Mouse (Mus musculus) Patski (cell line): ENCODE measurements around the gene Xpo4. TPM values are rescaled to one million over a fixed set of nuclear protein-coding genes. Genes with fewer than 3 reads are reported as not detected.
"Not testable (repeated sequence)": the region's sequence is repeated elsewhere in the genome, so short reads cannot be mapped to it uniquely, and the experiment has no call there.

ENCODE experiments used
- ATAC-seq: fragments of 100-300 bp; one replicate; pipeline ENCODE4 v1.8.0; 2021
- CTCF ChIA-PET: fragments of 350-600 bp; sonication (Branson Sonifier 250); formaldehyde crosslinking; loops from one replicate; lab custom pipeline; 2022; ENCODE audit warnings: inconsistent platforms; lab: Charles Lee
- POLR2A ChIA-PET: fragments of 350-600 bp; sonication (Branson Sonifier 250); formaldehyde crosslinking; loops from one replicate; lab custom pipeline; 2022; ENCODE audit warnings: antibody characterized with exemption, inconsistent platforms; lab: Charles Lee
- DNase-seq: peaks from one replicate; pipeline ENCODE4 v3.0.0-alpha.2; 2011; ENCODE audit warnings: low read depth, low spot score
- H3K27me3 ChIP-seq: fragments of 371-371 bp; one replicate; pipeline ENCODE4 v1.5.1; 2021
- CTCF ChIP-seq: fragments of 100-300 bp; IDR thresholded peaks from one replicate; pipeline ENCODE4 v1.5.1; 2021
- in situ Hi-C: fragments of 300-500 bp; cut with MboI; formaldehyde crosslinking; loops from 3 replicates; pipeline ENCODE4 v1.11.1; 2018; ENCODE audit warnings: low pct_unique_long_range_greater_than_20kb, mixed read lengths
- polyA plus RNA-seq: library from polyadenylated mRNA; unstranded; gene quantifications from one replicate; pipeline ENCODE4 v1.2.3, GENCODE M21; 2021

Xpo4 gene
- polyA plus RNA-seq, 1 experiment from 2014 or later = 11.9 TPM

DNA sequence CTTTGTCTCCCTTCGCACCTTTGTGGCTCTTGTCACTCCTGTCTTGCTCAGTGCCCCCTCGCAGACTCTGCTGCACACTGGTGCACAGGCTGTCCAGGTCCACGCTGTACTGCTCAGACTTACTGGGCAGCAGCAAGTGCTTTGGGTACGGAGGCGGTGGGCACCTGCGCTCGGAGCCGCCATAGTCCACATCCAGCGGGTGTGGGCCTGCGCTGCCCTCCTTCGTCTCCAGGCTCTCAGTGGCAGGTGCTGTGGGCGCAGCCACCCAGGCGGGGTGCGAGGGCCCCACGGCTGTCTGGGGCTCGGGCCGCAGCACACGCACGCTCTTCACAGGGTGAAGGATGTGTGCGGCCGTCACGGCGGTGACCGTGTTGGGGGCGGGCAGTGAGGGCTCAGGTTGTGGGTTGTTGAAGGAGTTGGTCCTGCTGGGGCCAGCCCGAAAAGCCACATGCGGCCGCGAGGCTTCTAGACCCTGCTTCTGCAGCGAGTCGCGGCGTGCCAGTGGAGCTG is 34.3 kb upstream of the Xpo4 start:
- no peaks in the 10 kb centered on the region for H3K27me3 ChIP-seq
- in situ Hi-C loops = loop anchor here (25.0 kb wide), 1 partner anchor 1413 kb away; no protein-coding TSS in a partner anchor
- ATAC-seq = no peak
- ChIA-PET POLR2A (interaction anchor here (0.5 to 1.1 kb wide), 2 partner anchors 11 to 12 kb away, joined by 4 read pairs; no protein-coding TSS in a partner anchor), CTCF (no interaction called here)
- DNase-seq = no peak
- TF ChIP-seq CTCF = no peak

DNA sequence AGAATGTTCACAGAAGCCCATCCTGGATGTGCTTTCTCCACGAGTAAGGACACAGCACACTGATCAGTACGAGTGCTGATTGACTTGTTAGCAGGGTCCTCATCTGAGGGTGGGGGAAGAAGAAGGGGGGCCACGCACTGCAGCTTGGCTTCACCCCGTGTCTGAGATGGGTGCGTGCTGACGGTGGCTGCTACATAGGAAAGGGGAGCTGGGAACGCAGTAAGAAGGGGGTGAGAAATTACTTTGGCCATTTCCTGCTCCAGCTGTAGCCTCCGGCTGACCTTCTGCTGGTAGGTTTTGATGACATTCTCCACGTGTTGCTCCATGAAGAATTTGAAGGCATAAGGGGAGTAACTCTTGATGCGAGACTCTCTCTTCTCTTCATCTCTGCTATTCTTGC is 33.8 kb upstream of the Xpo4 start:
- CTCF ChIA-PET = interaction anchor here (0.9 kb wide), 1 partner anchor 9 kb away, joined by 3 read pairs; no protein-coding TSS in a partner anchor
- ATAC-seq (no peak), DNase-seq (no peak)
- POLR2A ChIA-PET = interaction anchor here (0.5 to 1.1 kb wide), 2 partner anchors 10 to 11 kb away, joined by 4 read pairs; no protein-coding TSS in a partner anchor
- H3K27me3 ChIP-seq = no peaks in the 10 kb centered on the region
- no peak for TF ChIP-seq CTCF
- in situ Hi-C loops = loop anchor here (25.0 kb wide), 1 partner anchor 1413 kb away; no protein-coding TSS in a partner anchor

DNA sequence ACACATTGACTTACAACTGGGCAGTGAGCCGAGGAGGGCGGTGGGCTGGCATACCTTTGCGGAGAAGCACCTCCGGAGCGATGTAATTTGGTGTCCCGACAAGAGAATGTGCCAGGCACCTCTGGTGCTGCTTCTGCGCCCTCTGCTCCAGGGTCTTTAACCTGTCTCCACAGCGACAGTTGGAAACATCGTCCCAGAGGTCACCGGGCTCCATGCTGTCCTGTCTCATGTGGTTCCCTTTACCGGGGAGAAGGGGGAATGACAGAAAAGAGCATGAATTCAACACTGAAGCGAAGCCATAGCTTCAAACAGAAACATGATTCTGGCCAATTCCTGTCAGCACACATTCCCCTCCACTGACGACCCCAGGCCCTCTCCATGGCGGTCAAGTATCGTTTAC is 30.8 kb upstream of the Xpo4 start:
- no peak for TF ChIP-seq CTCF
- CTCF ChIA-PET = interaction anchor here (2.1 kb wide), 1 partner anchor 11 kb away, joined by 7 read pairs; no protein-coding TSS in a partner anchor
- ATAC-seq (no peak), DNase-seq (no peak)
- H3K27me3 ChIP-seq = no peaks in the 10 kb centered on the region
- in situ Hi-C loops = loop anchor here (25.0 kb wide), 1 partner anchor 1416 kb away; no protein-coding TSS in a partner anchor
- POLR2A ChIA-PET = no interaction called here

DNA sequence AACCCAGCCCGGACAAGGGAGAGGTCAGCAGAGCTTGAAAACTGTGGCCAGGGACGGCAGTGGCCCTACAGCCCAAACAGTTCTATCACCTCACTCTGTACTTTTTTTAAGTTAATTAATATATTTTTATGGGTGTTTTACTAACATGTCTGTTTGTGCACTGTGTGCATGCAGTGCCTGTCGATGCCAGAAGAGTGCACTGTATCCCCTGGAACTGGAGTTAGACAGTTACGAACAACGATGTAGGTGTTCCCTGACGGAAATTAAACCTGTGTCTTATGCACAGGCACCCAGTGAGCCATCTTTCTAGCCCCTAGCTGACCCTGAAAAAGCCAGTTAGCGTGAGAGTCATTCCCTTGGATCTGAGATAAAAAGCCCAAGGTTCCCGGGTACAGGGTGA is 30.3 kb upstream of the Xpo4 start:
- TF ChIP-seq CTCF = no peak
- ChIA-PET POLR2A (no interaction called here), CTCF (interaction anchor here (2.1 kb wide), 1 partner anchor 10 kb away, joined by 7 read pairs; no protein-coding TSS in a partner anchor)
- no peak for DNase-seq
- in situ Hi-C loops = loop anchor here (25.0 kb wide), 1 partner anchor 1417 kb away; no protein-coding TSS in a partner anchor
- ATAC-seq = no peak
- no peaks in the 10 kb centered on the region for H3K27me3 ChIP-seq

DNA sequence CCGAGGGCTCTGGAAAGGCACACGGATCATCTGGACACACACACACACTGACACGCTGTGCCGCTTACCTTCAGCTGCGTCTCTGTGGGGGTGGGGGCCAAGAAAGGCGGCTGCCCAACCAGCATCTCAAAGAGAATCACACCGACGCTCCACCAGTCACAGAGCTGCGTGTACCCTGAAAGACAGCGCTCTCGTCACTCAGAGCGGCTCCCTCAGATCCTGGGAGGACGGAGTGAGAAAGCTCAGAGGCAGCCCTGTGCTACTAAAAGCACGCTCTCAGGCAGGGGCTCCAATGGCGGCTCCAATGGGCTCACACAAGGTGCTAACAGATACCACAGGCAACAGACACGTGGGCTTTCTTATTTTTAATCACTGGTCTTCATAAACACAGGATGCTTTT is 29.0 kb upstream of the Xpo4 start:
- ChIA-PET CTCF (no interaction called here), POLR2A (interaction anchor here (1.3 kb wide), 1 partner anchor 10 kb away, joined by 4 read pairs; no protein-coding TSS in a partner anchor)
- H3K27me3 ChIP-seq = no peaks in the 10 kb centered on the region
- ATAC-seq (no peak), DNase-seq (no peak)
- in situ Hi-C loops = loop anchor here (25.0 kb wide), 1 partner anchor 1418 kb away; no protein-coding TSS in a partner anchor
- TF ChIP-seq CTCF = no peak

DNA sequence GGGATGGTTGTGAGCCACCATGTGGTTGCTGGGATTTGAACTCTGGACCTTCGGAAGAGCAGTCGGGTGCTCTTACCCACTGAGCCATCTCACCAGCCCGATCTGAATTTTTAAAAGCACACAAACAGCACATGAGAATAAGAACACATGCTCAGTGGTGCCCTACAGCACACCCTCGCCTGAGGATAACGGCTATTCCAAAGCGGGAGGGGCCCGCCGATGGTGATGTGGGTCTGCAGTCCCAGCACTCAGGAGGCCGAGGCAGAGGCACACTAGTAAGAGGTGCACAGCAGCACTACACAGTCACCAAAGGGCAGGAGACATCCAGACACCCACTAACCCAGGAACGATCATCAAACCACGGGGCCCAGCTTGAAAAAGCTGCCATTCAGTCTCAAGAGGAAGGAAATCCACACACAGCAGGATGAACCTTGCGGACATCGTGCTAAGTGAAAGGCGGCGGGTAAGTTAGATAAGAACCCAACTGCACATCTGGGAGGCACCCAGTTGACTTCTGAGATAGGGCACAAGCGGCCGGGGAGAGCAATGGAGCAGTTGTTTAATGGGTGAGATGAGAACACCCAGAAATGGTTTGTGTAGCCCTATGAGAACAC is 27.4 kb upstream of the Xpo4 start:
- in situ Hi-C loops = loop anchor here (25.0 kb wide), 1 partner anchor 1420 kb away; no protein-coding TSS in a partner anchor
- TF ChIP-seq CTCF = no peak
- DNase-seq = no peak
- ChIA-PET POLR2A (no interaction called here), CTCF (no interaction called here)
- no peak for ATAC-seq
- no peaks in the 10 kb centered on the region for H3K27me3 ChIP-seq

DNA sequence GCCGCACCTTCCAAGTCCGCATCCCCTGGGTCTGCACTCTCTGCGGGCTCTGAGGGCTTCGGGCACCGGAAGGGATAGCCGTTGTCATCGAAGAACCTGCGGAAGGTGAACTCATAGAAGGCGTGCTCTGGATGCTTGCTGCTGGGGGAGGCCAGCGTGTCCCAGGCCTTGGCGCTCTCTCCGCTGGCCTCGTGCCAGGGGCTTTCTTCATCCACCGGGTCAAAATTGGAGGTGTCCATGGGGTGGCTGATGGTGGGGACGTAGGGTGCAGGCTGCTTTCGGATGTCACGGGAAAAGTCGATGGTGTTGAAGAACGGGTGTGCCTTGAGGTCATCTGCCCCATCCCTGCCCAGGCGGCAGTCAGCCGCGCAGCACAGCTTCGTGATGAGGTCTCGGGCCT is 26.1 kb upstream of the Xpo4 start:
- TF ChIP-seq CTCF = no peak
- ChIA-PET CTCF (no interaction called here), POLR2A (no interaction called here)
- in situ Hi-C loops = loop anchor here (25.0 kb wide), 1 partner anchor 1421 kb away; no protein-coding TSS in a partner anchor
- no peaks in the 10 kb centered on the region for H3K27me3 ChIP-seq
- no peak for DNase-seq
- no peak for ATAC-seq

DNA sequence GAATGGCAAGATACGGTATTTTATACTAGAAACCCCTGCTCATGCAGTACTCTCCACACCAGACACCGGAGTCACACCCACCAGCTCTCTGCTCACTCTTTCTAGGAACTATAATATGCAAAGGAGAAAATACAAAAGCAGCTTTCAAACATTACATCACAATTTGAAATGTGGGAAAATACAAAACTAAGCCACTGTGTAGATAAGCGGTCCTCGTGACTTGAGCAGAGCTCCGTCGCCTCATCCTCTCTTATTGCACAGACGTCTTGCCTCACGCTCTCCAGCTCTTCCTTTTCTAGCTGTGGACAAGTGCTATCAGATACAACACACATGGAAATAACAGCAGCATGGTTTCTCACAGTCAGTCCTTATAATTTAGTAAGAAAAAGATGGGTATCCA is 25.5 kb upstream of the Xpo4 start:
- ChIA-PET CTCF (no interaction called here), POLR2A (no interaction called here)
- TF ChIP-seq CTCF = no peak
- in situ Hi-C loops = loop anchor here (25.0 kb wide), 1 partner anchor 1422 kb away; no protein-coding TSS in a partner anchor
- DNase-seq = no peak
- ATAC-seq = no peak
- no peaks in the 10 kb centered on the region for H3K27me3 ChIP-seq

DNA sequence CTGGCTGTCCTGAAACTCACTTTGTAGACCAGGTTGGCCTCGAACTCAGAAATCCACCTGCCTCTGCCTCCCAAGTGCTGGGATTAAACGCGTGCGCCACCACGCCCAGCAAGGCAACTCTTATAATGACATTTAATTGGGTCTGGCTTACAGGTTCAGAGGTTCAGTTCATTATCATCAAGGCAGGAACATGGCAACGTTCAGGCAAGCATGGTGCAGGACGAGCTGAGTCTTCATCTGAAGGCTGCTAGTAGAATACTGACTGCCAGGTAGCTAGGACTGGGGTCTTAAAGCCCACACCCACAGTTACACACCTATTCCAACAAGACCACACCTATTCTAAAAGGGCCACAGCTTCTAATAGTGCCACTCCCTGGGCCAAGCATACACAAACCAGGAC is 22.8 kb upstream of the Xpo4 start:
- not testable (repeated sequence) for H3K27me3 ChIP-seq, ATAC-seq, DNase-seq
- in situ Hi-C loops = loop anchor here (25.0 kb wide), 1 partner anchor 1424 kb away; no protein-coding TSS in a partner anchor
- POLR2A ChIA-PET = interaction anchor here (1.0 kb wide), 1 partner anchor 11 kb away, joined by 4 read pairs; no protein-coding TSS in a partner anchor
- CTCF ChIA-PET = interaction anchor here (1.0 kb wide), 1 partner anchor 116 kb away, joined by 3 read pairs; no protein-coding TSS in a partner anchor

DNA sequence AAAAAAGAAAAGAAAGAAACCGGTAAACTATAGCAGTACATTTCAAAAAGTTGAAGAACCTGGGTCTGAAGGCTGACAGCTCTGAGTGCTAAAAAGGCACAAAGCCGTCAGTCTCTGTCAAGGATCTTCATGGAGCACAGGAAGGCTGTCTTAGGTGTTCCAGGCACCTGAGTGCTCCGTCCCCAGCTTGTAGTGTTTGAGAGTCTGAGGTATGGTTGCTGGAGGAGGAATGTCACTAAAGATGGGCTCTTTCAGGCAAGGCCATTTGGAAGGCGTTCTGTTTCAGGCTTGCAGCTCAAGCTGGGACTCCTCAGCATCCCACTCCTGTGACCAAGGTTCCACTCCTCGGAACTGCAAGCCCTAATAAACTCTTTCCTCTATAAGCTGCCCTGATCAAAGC is 22.2 kb upstream of the Xpo4 start:
- POLR2A ChIA-PET = interaction anchor here (1.0 kb wide), 1 partner anchor 12 kb away, joined by 4 read pairs; no protein-coding TSS in a partner anchor
- ATAC-seq (no peak), DNase-seq (no peak)
- no peaks in the 10 kb centered on the region for H3K27me3 ChIP-seq
- in situ Hi-C loops = loop anchor here (25.0 kb wide), 1 partner anchor 1425 kb away; no protein-coding TSS in a partner anchor
- TF ChIP-seq CTCF = no peak
- CTCF ChIA-PET = no interaction called here

DNA sequence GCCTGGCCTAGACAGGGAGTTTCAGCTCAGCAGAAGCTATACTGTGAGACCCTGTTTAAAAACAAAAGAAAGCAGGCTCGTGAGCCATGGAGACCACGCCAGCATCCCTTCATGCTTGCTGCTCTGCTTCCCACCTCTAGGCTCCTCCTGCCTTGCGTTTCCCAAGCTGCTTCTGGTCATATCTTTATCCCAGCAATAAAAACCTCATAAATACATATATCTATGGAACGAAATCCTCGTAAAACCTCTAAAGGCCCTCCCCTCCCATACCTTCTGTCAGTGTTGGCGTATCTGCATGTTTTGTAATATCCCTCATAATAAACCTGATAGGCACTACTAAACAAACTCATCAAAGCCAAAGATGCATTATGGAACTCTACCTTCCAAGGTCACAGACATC is 21.4 kb upstream of the Xpo4 start:
- H3K27me3 ChIP-seq = no peaks in the 10 kb centered on the region
- no peak for DNase-seq
- no peak for TF ChIP-seq CTCF
- in situ Hi-C loops = loop anchor here (25.0 kb wide), 1 partner anchor 1426 kb away; no protein-coding TSS in a partner anchor
- ChIA-PET POLR2A (no interaction called here), CTCF (interaction anchor here (1.4 to 1.6 kb wide), 2 partner anchors 43 to 105 kb away, joined by 3 to 4 read pairs; no protein-coding TSS in a partner anchor)
- no peak for ATAC-seq
